Mouse (Mus musculus): ENCODE data around the gene Akr1b7. TPM values are rescaled to one million over a fixed set of nuclear protein-coding genes. Genes with fewer than 3 reads are reported as not detected.
A peak's percentile ranks its signal among the peaks of the same experiment; 100 is the strongest.
"Not testable (repeated sequence)": the region's sequence is repeated elsewhere in the genome, so short reads cannot be mapped to it uniquely, and the experiment has no call there.

Gene Akr1b7
- polyA plus RNA-seq (2014; fragmentation: Nextera tagmentation; extraction: Ambion mirVana): 0.15 and 0.20 TPM in 2 replicates

DNA sequence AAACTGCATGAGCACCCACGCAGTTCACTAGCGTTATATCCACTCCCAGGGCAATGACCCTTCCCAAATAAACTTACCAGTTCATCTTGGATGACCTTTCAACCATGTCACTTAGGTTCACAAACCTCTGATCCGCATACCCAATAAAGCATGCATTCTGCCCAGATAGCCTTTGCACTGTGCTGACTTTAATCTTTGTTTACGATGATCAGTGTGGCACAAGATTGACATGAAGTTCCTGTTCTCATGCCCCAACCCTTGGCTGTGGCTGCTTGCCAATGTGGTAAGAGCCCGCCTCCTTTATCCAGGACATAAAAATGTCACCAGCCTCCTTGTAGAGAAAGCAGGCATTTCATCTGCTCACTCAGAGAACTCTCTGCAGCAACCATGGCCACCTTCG lies at the start of gene Akr1b7:
Gene Akr1b7 (plus strand): TSS at position 312 of the 400 bp plus-strand sequence.
- ATAC-seq (ENCODE audit: insufficient number of reproducible peaks, low FRiP score, low TSS enrichment, low read depth) (no peak), DNase-seq (ENCODE audit: low spot score) (no peak)
- Histone ChIP-seq H3K27me3 (ENCODE audit: control insufficient read depth, insufficient read depth, low read length) (no peaks in the 10 kb centered on the region), H3K9ac (ENCODE audit: low read length) (no peak within 1 kb of the TSS), H3K36me3 (ENCODE audit: control insufficient read depth, insufficient read depth, low read length) (no peaks in the 10 kb centered on the region), H3K27ac (replicated peaks; ENCODE audit: low read depth, low read length) (no peak within 1 kb of the TSS), H3K9me3 (ENCODE audit: control insufficient read depth, low read length) (no peaks in the 10 kb centered on the region), H3K4me1 (ENCODE audit: control insufficient read depth, insufficient read depth, low read length) (no peaks in the 10 kb centered on the region), H3K4me2 (ENCODE audit: low read depth, severe bottlenecking) (no peak within 1 kb of the TSS), H3K4me3 (ENCODE audit: low read depth, low read length) (no peak within 1 kb of the TSS)
- WGBS: 59% methylated on average over 6 of the region's 6 CpGs

DNA sequence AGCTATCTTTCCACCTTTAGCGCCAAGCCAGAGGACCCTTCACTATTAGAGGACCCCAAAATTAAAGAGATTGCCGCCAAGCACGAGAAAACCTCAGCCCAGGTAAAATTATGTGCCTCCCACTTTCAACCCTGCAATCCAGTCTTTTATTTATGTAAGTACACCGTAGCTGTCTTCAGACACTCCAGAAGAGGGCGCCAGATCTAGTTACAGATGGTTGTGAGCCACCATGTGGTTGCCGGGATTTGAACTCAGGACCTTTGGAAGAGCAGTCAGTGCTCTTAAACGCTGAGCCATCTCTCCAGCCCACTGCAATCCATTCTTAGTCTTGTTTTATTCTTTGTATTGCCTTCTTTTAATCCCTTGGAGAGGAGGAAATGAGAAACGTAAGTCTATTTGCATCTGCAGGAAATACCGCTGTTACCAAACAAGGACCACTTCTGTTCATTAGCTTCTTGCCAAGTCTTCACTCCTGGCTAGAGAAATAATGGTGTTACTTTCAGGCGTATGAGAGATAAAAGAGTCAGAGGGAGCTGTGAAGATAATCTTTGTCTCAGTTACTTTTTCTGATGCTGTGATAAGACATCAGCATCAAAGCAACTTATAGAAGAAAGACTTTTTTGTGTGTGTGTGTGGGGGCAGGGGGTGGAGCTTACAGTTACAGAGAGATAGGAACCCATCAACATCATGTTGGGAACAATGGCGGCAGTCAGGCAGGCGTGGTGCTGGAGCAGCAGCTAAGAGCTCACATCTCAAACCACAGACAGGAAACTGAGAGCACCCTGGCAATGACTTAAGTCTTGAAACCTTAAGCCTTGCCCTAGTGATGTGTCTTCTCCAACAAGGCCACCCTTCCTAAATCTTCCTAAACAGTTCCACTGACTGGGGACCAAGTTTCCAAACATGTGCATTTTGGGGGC lies 47.7 kb upstream of the Akr1b7 start:
- 82% methylated on average over 12 of the region's 12 CpGs for WGBS
- Histone ChIP-seq H3K4me3 (ENCODE audit: low read depth, low read length) (no peak overlapping the region), H3K4me2 (ENCODE audit: low read depth, severe bottlenecking) (no peak overlapping the region), H3K9me3 (ENCODE audit: control insufficient read depth, low read length) (no peaks in the 10 kb centered on the region), H3K4me1 (ENCODE audit: control insufficient read depth, insufficient read depth, low read length) (no peaks in the 10 kb centered on the region), H3K27ac (replicated peaks; ENCODE audit: low read depth, low read length) (no peak overlapping the region), H3K36me3 (ENCODE audit: control insufficient read depth, insufficient read depth, low read length) (no peaks in the 10 kb centered on the region; the same call in none of the 2 replicates), H3K9ac (ENCODE audit: low read length) (no peak overlapping the region), H3K27me3 (ENCODE audit: control insufficient read depth, insufficient read depth, low read length) (no peaks in the 10 kb centered on the region)
- ATAC-seq (ENCODE audit: insufficient number of reproducible peaks, low FRiP score, low TSS enrichment, low read depth) (no peak), DNase-seq (ENCODE audit: low spot score) (no peak)

DNA sequence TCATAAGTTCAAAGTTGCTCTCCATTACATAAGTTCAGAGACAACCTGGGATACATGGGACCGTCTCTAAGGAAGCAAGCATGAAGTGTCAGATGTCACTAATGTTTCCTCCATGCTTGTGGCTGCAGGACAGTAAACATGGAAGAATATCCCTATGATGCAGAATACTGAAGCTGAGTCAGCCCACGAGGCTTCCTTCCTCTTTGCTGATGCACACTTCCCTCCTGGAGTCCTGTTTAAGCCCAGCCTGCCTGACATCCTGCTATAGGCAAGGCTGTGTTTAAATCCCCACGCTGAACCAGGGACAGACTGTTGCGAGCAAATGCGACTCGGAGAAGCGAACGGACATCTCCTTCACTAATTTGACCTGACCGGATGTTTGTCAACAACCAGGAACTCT lies 44.1 kb upstream of the Akr1b7 start:
- no peak overlapping the region for H3K27ac ChIP-seq (replicated peaks; ENCODE audit: low read depth, low read length)
- no peaks in the 10 kb centered on the region for H3K9me3 ChIP-seq (ENCODE audit: control insufficient read depth, low read length)
- H3K4me2 ChIP-seq (ENCODE audit: low read depth, severe bottlenecking): no peak overlapping the region
- H3K4me3 ChIP-seq (ENCODE audit: low read depth, low read length): no peak overlapping the region
- no peak overlapping the region for H3K9ac ChIP-seq (ENCODE audit: low read length)
- no peak for ATAC-seq (ENCODE audit: insufficient number of reproducible peaks, low FRiP score, low TSS enrichment, low read depth)
- H3K36me3 ChIP-seq (ENCODE audit: control insufficient read depth, insufficient read depth, low read length): no peaks in the 10 kb centered on the region; the same call in 1 of the 2 replicates
- DNase-seq (ENCODE audit: low spot score): no peak
- H3K4me1 ChIP-seq (ENCODE audit: control insufficient read depth, insufficient read depth, low read length): no peaks in the 10 kb centered on the region
- WGBS: 89% methylated on average over 9 of the region's 9 CpGs
- H3K27me3 ChIP-seq (ENCODE audit: control insufficient read depth, insufficient read depth, low read length): no peaks in the 10 kb centered on the region

DNA sequence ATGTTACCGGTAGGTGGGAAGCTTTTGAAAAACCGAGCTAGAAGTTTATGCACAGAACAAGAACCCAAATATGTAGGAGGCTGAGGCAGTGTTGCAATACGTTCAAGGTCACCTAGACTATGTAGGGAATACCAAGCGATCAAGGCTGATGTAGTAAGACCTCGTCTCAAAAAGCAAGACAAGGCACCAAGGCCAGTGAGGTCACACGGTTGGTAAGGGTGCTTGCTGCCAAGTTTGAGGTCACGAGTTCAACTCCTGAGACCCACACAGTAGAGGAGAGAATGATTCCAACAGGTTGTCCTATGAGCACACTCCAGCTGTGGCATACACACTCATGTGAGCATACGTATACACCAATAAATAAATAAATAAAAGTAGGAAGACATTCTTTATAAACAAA lies 42.1 kb upstream of the Akr1b7 start:
- H3K36me3 ChIP-seq (ENCODE audit: control insufficient read depth, insufficient read depth, low read length): no peaks in the 10 kb centered on the region; the same call in 1 of the 2 replicates
- H3K4me2 ChIP-seq (ENCODE audit: low read depth, severe bottlenecking): no peak overlapping the region
- no peaks in the 10 kb centered on the region for H3K9me3 ChIP-seq (ENCODE audit: control insufficient read depth, low read length)
- 87% methylated on average over 8 of the region's 8 CpGs for WGBS
- DNase-seq (ENCODE audit: low spot score): no peak
- H3K27ac ChIP-seq (replicated peaks; ENCODE audit: low read depth, low read length): no peak overlapping the region
- ATAC-seq (ENCODE audit: insufficient number of reproducible peaks, low FRiP score, low TSS enrichment, low read depth): no peak
- H3K9ac ChIP-seq (ENCODE audit: low read length): no peak overlapping the region
- no peak overlapping the region for H3K4me3 ChIP-seq (ENCODE audit: low read depth, low read length)
- H3K4me1 ChIP-seq (ENCODE audit: control insufficient read depth, insufficient read depth, low read length): no peaks in the 10 kb centered on the region
- H3K27me3 ChIP-seq (ENCODE audit: control insufficient read depth, insufficient read depth, low read length): no peaks in the 10 kb centered on the region

DNA sequence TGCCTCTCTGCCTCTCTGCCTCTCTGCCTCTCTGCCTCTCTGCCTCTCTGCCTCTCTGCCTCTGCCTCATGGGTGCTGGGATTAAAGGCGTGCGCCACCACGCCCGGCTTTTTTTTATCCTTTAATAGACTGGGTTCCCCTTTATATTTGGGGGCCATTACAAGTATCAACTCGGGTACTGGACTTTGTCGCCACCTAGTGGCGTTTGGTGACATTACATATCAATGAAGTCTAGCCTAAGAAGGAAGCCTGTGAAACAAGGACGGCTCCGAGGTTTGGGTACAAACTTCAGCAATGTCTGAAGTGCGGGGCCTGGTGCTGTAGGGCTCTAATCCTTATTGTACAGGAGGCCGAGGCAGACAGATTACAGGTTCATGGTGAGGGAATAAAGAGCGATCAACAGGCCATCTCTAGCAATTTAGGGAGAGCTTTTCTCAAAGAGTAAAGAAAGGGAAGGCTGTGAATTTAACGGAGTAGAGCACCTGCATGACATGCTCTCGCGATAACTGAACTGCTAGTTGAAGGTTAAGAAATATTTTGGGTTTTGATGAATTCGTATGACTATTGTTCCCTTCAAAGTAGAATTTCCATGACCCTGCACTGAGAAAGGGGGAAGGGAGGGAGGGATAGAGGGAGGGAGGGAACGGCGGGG lies 40.3 kb upstream of the Akr1b7 start:
- no peak overlapping the region for H3K9ac ChIP-seq (ENCODE audit: low read length)
- WGBS: 27% methylated on average over 18 of the region's 18 CpGs
- no peaks in the 10 kb centered on the region for H3K27me3 ChIP-seq (ENCODE audit: control insufficient read depth, insufficient read depth, low read length)
- no peaks in the 10 kb centered on the region for H3K9me3 ChIP-seq (ENCODE audit: control insufficient read depth, low read length)
- DNase-seq (ENCODE audit: low spot score) (peak; percentile 87), ATAC-seq (ENCODE audit: insufficient number of reproducible peaks, low FRiP score, low TSS enrichment, low read depth) (no peak)
- H3K4me2 ChIP-seq (ENCODE audit: low read depth, severe bottlenecking): peak overlapping the region; percentile 10; the same call in 1 of the 2 replicates
- no peaks in the 10 kb centered on the region for H3K36me3 ChIP-seq (ENCODE audit: control insufficient read depth, insufficient read depth, low read length)
- H3K27ac ChIP-seq (replicated peaks; ENCODE audit: low read depth, low read length): no peak overlapping the region
- no peak overlapping the region for H3K4me3 ChIP-seq (ENCODE audit: low read depth, low read length)
- no peaks in the 10 kb centered on the region for H3K4me1 ChIP-seq (ENCODE audit: control insufficient read depth, insufficient read depth, low read length)

DNA sequence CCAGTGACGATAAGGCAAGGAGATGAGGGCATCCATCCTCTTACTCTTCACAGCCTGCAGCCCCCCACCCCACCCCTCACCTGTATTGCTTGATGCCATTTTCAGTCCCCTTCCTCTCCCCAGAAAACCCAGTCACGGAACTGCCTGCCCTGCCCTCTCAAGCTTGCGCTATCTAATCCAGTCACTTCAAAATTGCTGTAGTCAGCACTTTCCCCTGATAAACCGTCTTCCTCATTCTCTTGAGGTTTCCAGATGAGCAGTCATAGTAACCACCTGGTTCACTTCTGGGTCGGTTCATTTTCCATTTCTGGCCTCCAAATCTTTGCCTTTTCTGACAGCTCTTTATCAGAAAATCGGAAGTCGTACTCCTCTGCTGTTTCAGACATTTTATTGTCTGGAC lies 38.3 kb upstream of the Akr1b7 start:
- H3K4me1 ChIP-seq (ENCODE audit: control insufficient read depth, insufficient read depth, low read length): no peaks in the 10 kb centered on the region
- no peak overlapping the region for H3K27ac ChIP-seq (replicated peaks; ENCODE audit: low read depth, low read length)
- H3K36me3 ChIP-seq (ENCODE audit: control insufficient read depth, insufficient read depth, low read length): no peaks in the 10 kb centered on the region
- no peak overlapping the region for H3K9ac ChIP-seq (ENCODE audit: low read length)
- ATAC-seq (ENCODE audit: insufficient number of reproducible peaks, low FRiP score, low TSS enrichment, low read depth): no peak
- no peaks in the 10 kb centered on the region for H3K27me3 ChIP-seq (ENCODE audit: control insufficient read depth, insufficient read depth, low read length)
- no peak overlapping the region for H3K4me3 ChIP-seq (ENCODE audit: low read depth, low read length)
- no peak for DNase-seq (ENCODE audit: low spot score)
- no peaks in the 10 kb centered on the region for H3K9me3 ChIP-seq (ENCODE audit: control insufficient read depth, low read length)
- no peak overlapping the region for H3K4me2 ChIP-seq (ENCODE audit: low read depth, severe bottlenecking)
- WGBS: 87% methylated on average over 7 of the region's 7 CpGs

DNA sequence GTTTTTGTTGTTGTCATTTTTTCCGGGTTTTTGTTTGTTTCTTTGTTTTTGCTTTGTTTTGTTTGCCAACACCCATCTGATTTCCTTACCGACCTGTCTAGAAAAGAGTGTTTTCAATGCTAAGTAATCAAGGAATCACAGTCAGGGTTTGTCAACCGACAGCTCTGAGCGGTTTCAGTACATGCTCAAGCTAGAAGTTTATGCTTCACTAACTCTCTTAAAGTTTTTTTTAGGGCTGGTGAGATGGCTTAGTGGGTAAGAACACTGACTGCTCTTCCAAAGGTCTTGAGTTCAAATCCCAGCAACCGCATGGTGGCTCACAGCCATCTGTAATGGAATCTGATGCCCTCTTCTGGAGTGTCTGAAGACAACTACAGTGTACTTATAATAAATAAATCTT lies 36.2 kb upstream of the Akr1b7 start:
- WGBS: 87% methylated on average over 5 of the region's 5 CpGs
- H3K9me3 ChIP-seq (ENCODE audit: control insufficient read depth, low read length); H3K27ac ChIP-seq (replicated peaks; ENCODE audit: low read depth, low read length); H3K36me3 ChIP-seq (ENCODE audit: control insufficient read depth, insufficient read depth, low read length); H3K4me1 ChIP-seq (ENCODE audit: control insufficient read depth, insufficient read depth, low read length); ATAC-seq (ENCODE audit: insufficient number of reproducible peaks, low FRiP score, low TSS enrichment, low read depth); H3K4me3 ChIP-seq (ENCODE audit: low read depth, low read length); H3K9ac ChIP-seq (ENCODE audit: low read length); DNase-seq (ENCODE audit: low spot score); H3K4me2 ChIP-seq (ENCODE audit: low read depth, severe bottlenecking); H3K27me3 ChIP-seq (ENCODE audit: control insufficient read depth, insufficient read depth, low read length): not testable (repeated sequence)

DNA sequence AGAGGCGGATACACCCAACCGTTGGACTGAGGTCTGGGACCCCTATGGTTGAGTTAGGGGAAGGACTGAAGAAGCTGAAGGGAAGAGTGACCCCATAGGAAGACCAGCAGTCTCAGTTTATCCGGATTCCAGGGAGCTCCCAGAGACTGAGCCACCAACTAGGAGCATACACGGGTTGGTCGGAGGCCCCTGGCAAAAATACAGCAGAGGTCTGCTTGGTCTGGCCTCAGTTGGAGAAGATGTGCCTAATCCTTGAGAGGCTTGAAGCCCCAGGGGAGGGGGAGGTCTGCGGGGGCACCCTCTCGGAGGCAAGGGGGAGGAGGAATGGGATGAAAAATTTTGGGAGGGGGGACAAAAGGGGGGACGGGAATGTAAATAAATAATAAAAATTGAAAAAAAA lies 28.7 kb upstream of the Akr1b7 start:
- DNase-seq (ENCODE audit: low spot score) (no peak), ATAC-seq (ENCODE audit: insufficient number of reproducible peaks, low FRiP score, low TSS enrichment, low read depth) (no peak)
- no peak overlapping the region for H3K27ac ChIP-seq (replicated peaks; ENCODE audit: low read depth, low read length)
- H3K9ac ChIP-seq (ENCODE audit: low read length): no peak overlapping the region
- H3K4me2 ChIP-seq (ENCODE audit: low read depth, severe bottlenecking): peak overlapping the region; percentile 66; the same call in 1 of the 2 replicates
- H3K9me3 ChIP-seq (ENCODE audit: control insufficient read depth, low read length): no peaks in the 10 kb centered on the region
- H3K36me3 ChIP-seq (ENCODE audit: control insufficient read depth, insufficient read depth, low read length): no peaks in the 10 kb centered on the region
- H3K4me1 ChIP-seq (ENCODE audit: control insufficient read depth, insufficient read depth, low read length): no peaks in the 10 kb centered on the region
- no peaks in the 10 kb centered on the region for H3K27me3 ChIP-seq (ENCODE audit: control insufficient read depth, insufficient read depth, low read length)
- no peak overlapping the region for H3K4me3 ChIP-seq (ENCODE audit: low read depth, low read length)
- 48% methylated on average over 8 of the region's 8 CpGs for whole genome bisulfite sequencing
